Mouse (Mus musculus): ENCODE measurements around the gene Atcay. TPM values are rescaled to one million over a fixed set of nuclear protein-coding genes. Genes with fewer than 3 reads are reported as not detected.
"Not testable (repeated sequence)": the region's sequence is repeated elsewhere in the genome, so short reads cannot be mapped to it uniquely, and the experiment has no call there.

Gene Atcay
- total RNA-seq, 2 experiments from 2014 or later: not detected

DNA sequence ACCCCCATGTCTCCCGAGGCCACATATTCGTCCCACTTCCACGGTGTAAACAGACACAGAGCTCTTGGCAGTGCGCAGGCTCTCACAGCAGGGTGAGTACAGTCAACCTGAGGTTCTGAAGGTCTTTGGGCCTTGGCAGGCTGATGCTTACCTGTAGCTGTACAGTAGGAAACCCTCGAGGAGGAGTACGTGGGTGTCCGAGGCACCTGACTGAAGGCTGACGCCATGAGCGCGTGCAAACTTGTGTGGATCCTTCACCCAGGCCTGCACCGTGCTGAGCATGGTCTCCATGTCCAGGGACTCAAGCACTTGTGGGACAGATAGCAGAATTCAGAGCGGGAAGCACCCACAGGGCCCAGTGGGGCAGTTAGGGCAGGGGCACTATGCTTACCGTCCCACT lies 30.5 kb downstream of the Atcay start:
- DNase-seq: no peak

GRCm38 (mm10) chr10:81198990-81199389 lies 31.6 kb downstream of the Atcay start:
- DNase-seq: no peak

- DNase-seq: no peak
Observed at GRCm38 (mm10) chr10:81198230-81198629, 32.4 kb downstream of the Atcay start.

- no peak for DNase-seq
Observed at GRCm38 (mm10) chr10:81197305-81197704, 33.3 kb downstream of the Atcay start.

- DNase-seq: peak; percentile 50
Observed at GRCm38 (mm10) chr10:81196470-81197065, 34.1 kb downstream of the Atcay start.

DNA sequence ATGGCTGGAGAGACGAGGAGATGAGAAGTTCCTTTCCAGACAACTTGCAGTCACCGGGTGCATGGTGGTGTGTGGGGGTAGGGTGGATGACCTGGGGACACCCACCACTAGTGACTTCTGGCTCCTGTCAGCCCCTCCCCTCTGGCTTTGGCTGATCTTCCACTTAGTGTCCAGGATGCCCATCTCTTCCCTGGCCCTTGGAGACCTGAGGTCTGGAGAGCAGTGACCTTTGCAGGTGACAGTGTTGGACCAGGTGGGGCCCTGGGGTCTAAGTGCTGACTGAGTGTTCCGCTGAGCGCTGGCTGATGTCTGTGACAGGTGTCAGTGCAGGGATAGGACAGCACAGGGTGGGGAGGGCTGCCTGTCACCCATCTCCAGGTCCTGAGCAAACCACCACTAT lies 35.3 kb downstream of the Atcay start:
- peak; percentile 82 for DNase-seq

- peak; percentile 85 for DNase-seq
Observed at GRCm38 (mm10) chr10:81193991-81194774, 36.5 kb downstream of the Atcay start.

DNA sequence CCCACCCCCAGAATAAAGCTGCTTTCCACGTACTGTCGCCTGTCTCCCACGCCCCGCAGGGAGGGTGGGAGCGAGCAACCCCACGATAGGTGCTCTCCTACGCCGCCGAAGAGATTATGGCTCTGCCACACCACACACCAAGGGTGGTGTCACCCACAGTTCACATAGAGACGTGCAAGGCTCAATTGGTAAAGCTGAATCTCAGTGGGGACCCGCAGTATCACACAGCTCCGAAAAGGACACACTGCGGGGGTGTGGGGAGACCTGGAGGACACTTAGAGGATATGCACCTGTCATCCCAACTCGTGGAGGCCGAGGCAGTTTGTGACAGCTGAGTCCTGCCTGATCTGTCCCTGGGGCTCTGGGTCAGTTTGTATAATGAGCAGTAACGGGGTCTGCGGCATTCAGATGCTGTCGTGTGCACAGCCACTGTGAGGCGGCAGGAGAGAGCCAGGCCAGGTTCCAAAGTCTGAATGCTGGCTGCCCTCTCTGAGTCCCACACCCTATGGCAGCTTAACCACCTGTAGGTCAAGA lies 37.6 kb downstream of the Atcay start:
- DNase-seq: peak; percentile 61

- peak; percentile 87 for DNase-seq
Observed at GRCm38 (mm10) chr10:81192270-81192967, 38.2 kb downstream of the Atcay start.

DNA sequence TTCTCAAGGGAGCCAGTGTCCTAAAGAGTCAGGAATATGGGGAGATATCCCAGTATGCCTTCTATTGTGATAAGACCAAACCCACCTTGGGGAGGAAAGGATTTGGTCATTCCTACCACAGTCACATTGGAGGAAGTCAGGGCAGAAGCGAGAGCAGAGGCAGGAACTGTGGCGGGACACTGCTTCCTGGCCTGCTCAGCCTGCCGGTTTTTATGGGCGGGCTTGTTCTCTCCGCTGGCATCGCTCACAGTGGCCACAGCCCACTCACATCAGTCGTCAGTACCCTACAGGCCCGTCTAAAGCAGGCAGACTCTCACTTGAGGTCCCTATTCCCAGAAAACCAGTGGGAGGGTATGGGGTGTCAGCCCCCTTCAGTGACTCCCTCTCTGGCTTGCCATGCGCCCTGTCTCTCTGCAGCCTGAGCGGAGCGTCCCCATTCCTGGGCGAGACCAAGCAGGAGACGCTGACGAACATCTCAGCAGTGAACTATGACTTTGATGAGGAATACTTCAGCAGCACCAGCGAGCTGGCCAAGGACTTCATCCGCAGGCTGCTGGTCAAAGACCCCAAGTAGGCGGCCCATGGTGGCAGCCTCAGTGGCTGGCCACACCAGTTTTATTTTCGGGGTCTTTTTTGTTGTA lies 39.2 kb downstream of the Atcay start:
- peak; percentile 11 for DNase-seq

DNA sequence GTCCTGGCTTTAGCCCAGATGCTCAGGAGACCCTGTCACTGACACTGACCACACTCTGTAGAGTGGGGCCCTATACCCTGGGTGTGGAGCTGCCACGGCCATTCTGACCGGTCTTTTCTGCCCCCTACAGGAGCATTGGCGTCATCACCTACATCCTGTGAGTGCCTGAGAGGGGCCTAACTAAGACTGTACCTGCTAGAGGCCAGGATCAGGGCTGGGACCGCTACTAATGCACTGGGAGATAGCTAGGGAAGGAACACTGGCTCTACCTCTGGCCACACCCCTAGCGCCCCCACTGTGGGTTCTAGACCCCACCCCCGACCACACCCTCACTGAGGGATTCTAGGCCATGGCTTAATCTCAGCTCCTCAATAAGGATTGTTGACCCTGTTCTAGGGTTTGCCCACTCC lies 39.7 kb downstream of the Atcay start:
- DNase-seq: no peak

DNA sequence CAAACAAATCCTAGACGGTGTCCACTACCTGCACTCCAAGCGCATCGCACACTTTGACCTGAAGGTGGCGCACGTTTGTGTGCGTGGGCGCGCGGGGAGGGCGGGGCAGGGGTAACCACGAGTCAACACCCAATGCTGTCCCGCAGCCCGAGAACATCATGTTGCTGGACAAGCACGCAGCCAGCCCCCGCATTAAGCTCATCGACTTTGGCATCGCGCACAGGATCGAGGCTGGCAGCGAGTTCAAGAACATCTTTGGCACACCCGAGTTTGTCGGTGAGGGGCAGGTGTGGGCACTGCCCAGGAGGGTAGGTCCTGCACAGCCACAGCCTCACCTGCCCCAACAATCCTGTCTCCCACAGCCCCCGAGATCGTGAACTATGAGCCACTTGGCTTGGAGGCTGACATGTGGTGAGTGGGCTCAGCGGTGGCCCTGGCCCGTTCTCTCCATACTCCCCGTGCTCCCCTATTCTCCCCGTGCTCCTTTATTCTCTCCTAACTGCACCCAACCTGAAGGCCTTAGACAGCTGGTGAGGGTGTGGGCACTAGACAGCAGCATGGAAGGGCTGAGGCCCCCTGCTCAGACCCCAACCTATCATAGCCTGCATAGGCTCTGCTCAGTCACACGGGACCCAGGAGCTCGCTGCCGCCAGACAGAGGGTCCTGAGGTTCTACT lies 40.3 kb downstream of the Atcay start:
- DNase-seq: no peak

GRCm38 (mm10) chr10:81189821-81190220 lies 40.8 kb downstream of the Atcay start:
- DNase-seq: no peak

DNA sequence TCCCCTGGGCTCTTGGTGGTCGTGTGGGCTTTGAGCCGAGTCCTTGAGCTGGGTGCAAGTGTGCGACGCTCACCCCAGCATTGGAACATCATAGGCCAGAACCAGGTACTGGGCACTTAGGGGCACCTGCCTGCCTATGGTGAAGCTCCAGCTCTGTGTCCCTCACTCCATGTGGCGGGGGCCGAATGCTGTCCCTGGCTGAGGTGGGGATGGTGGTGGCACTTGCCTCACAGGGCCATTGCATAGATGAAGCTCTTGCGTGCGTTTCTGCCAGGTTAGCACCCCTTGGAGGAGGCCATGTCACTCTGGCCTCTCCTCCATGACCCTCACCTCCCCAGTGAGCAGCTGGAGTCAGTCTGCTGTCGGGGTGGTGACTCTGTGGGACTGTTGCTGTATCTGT lies 43.5 kb downstream of the Atcay start:
- no peak for DNase-seq

- DNase-seq: no peak
Observed at GRCm38 (mm10) chr10:81184765-81185164, 45.9 kb downstream of the Atcay start.

DNA sequence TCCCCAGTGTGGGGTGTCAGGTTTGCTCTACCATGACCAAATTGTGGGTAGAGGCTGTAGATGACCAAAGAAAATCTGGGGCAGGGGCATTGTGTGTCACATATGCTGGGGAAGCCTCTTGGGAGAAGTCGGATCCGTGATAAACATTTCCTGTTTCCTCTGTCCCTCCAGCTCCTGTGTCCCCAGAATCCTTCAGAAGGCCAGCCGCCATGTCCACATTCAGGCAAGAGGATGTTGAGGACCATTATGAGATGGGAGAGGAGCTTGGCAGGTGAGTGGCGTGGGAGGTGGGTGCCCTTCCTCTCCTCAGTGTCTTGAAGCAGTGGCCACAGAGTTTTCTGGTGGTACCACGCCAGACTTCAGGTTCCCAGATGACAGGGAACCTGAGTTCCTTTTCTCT lies 46.8 kb downstream of the Atcay start, which contains the start of gene 4930442H23Rik:
Gene 4930442H23Rik, minus strand, starts transcription at position 45 of the 400 bp plus-strand sequence.
- no peak for DNase-seq

GRCm38 (mm10) chr10:81182336-81183333 lies 48.0 kb downstream of the Atcay start, which contains the start of gene Dapk3:
TSS of gene Dapk3 (plus strand) at chr10:81183005.
- DNase-seq: peak; percentile 96

DNA sequence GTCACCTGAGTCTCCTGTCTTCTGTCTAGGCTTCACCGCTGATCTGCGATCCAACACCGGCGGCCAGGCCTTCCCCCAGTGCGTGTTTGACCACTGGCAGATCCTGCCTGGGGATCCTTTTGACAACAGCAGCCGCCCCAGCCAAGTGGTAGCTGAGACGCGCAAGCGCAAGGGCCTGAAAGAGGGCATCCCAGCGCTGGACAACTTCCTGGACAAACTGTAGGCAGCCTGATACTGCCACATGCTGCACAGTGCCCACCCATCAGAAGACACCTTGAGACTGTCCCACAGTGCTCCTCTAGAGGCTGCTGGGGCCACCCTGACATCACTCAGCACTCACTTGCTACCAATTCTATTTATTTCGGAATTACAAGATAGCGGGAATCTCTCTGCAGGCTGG lies 48.8 kb downstream of the Atcay start:
- DNase-seq: not testable (repeated sequence)

GRCm38 (mm10) chr10:81180946-81181345 lies 49.7 kb downstream of the Atcay start:
- DNase-seq: no peak

Data from gastrocnemius, postnatal 25 days (tissue).